Mouse (Mus musculus): ENCODE measurements around the gene Hivep1.

Gene Hivep1

GRCm38 (mm10) chr13:42112071-42112470 lies 60.2 kb downstream of the Hivep1 start:
- no peak for DNase-seq (ENCODE audit: low read depth, low spot score)

GRCm38 (mm10) chr13:42112748-42113147 lies 60.9 kb downstream of the Hivep1 start:
- DNase-seq (ENCODE audit: low read depth, low spot score) = no peak

GRCm38 (mm10) chr13:42113601-42114000 lies 61.8 kb downstream of the Hivep1 start:
- no peak for DNase-seq (ENCODE audit: low read depth, low spot score)

- DNase-seq (ENCODE audit: low read depth, low spot score) = no peak
Measured at GRCm38 (mm10) chr13:42116301-42116700, 64.5 kb downstream of the Hivep1 start.

GRCm38 (mm10) chr13:42119062-42119461 lies 67.2 kb downstream of the Hivep1 start:
- no peak for DNase-seq (ENCODE audit: low read depth, low spot score)

GRCm38 (mm10) chr13:42121106-42121776 lies 69.4 kb downstream of the Hivep1 start:
- DNase-seq (ENCODE audit: low read depth, low spot score) = no peak

GRCm38 (mm10) chr13:42121777-42122682 lies 70.2 kb downstream of the Hivep1 start:
- no peak for DNase-seq (ENCODE audit: low read depth, low spot score)

- DNase-seq (ENCODE audit: low read depth, low spot score) = no peak
Measured at GRCm38 (mm10) chr13:42144627-42145026, 92.8 kb downstream of the Hivep1 start.

- DNase-seq (ENCODE audit: low read depth, low spot score) = no peak
Measured at GRCm38 (mm10) chr13:42149328-42150071, 97.7 kb downstream of the Hivep1 start.

GRCm38 (mm10) chr13:42150072-42150450 lies 98.2 kb downstream of the Hivep1 start:
- DNase-seq (ENCODE audit: low read depth, low spot score) = no peak

- no peak for DNase-seq (ENCODE audit: low read depth, low spot score)
Measured at GRCm38 (mm10) chr13:42150462-42151127, 98.8 kb downstream of the Hivep1 start.

GRCm38 (mm10) chr13:42158259-42158658 lies 106.4 kb downstream of the Hivep1 start:
- no peak for DNase-seq (ENCODE audit: low read depth, low spot score)

- DNase-seq (ENCODE audit: low read depth, low spot score) = no peak
Measured at GRCm38 (mm10) chr13:42159416-42160185, 107.8 kb downstream of the Hivep1 start.

GRCm38 (mm10) chr13:42170802-42171201 lies 119.0 kb downstream of the Hivep1 start:
- DNase-seq (ENCODE audit: low read depth, low spot score) = no peak

GRCm38 (mm10) chr13:42174827-42175420 lies 123.1 kb downstream of the Hivep1 start:
- DNase-seq (ENCODE audit: low read depth, low spot score) = no peak

GRCm38 (mm10) chr13:42182635-42183034 lies 130.8 kb downstream of the Hivep1 start:
- no peak for DNase-seq (ENCODE audit: low read depth, low spot score)

GRCm38 (mm10) chr13:42184131-42184530 lies 132.3 kb downstream of the Hivep1 start:
- DNase-seq (ENCODE audit: low read depth, low spot score) = no peak

GRCm38 (mm10) chr13:42193016-42193415 lies 141.2 kb downstream of the Hivep1 start:
- DNase-seq (ENCODE audit: low read depth, low spot score) = no peak

- no peak for DNase-seq (ENCODE audit: low read depth, low spot score)
Measured at GRCm38 (mm10) chr13:42195671-42196070, 143.8 kb downstream of the Hivep1 start.

GRCm38 (mm10) chr13:42197656-42198055 lies 145.8 kb downstream of the Hivep1 start:
- DNase-seq (ENCODE audit: low read depth, low spot score) = no peak

Data from WW6 (cell line).